Mouse (Mus musculus): ENCODE measurements at regions not wholly inside any gene's neighbourhood (a gene's known extent, or its start where the extent isn't known, plus 50 kb on each side); places are given as distances from the start of the nearest gene placed in this dataset.

DNA sequence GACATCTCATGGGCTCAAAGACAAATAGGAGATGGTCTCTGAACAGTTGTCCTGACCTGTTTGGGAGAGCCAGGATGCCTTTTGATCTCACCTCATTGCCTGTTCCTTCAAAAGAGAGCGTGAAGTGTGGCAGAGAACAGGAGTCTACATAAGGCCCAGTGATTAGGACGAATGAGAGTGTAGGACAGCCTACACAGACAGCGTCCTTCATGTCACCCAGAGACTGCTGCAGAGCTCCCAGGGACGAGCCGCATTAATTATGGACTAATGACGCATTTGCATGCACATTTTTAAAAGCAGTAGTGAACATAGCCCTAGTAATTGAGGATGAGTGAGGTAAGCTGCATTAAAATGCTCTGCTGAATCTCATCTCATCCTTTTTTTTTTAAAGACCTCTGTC lies 218.5 kb upstream of the Id4 start:
- TF ChIP-seq CTCF (IDR thresholded peaks at IDR 0.05; ENCODE audit: low read depth) (no peak), EP300 (IDR thresholded peaks at IDR 0.05; ENCODE audit: low read depth) (no peak)
